Mouse (Mus musculus): ENCODE measurements at regions not wholly inside any gene's neighbourhood (a gene's known extent, or its start where the extent isn't known, plus 50 kb on each side); places are given as distances from the start of the nearest gene placed in this dataset.

- ATAC-seq (replicated peaks; ENCODE audit: low FRiP score, low TSS enrichment, poor library complexity, severe bottlenecking) = no peak
Observed at GRCm38 (mm10) chr8:34431985-34432384, 320.4 kb upstream of the Gm10131 start.

DNA sequence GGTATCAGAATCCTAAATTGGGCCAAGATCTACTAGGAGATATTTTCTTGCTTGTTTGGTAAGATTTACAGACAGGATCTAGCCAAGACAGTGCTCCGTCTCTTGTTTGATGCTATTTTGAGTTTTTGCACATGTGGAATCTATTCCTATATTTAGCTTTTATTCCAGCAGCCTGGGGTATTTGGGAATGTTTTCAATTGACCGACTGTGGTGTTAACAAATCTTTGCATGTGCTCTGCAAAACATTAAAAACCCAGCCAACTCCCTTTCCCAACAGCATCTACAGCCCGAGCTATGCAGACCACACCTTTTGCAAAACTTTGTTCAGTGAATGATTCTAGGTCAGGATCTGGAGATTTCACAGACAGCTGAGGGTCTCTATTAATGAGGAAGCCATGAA, 317.7 kb upstream of the Gm10131 start:
- no peak for ATAC-seq (replicated peaks; ENCODE audit: low FRiP score, low TSS enrichment, poor library complexity, severe bottlenecking)

- no peak for ATAC-seq (replicated peaks; ENCODE audit: low FRiP score, low TSS enrichment, poor library complexity, severe bottlenecking)
Observed at GRCm38 (mm10) chr8:34401571-34401970, 290.0 kb upstream of the Gm10131 start.

GRCm38 (mm10) chr8:34398914-34399813, 287.6 kb upstream of the Gm10131 start:
- ATAC-seq (replicated peaks; ENCODE audit: low FRiP score, low TSS enrichment, poor library complexity, severe bottlenecking) = no peak

- no peak for ATAC-seq (replicated peaks; ENCODE audit: low FRiP score, low TSS enrichment, poor library complexity, severe bottlenecking)
Observed at GRCm38 (mm10) chr8:34397583-34398411, 286.3 kb upstream of the Gm10131 start.

- no peak for ATAC-seq (replicated peaks; ENCODE audit: low FRiP score, low TSS enrichment, poor library complexity, severe bottlenecking)
Observed at GRCm38 (mm10) chr8:34397225-34397582, 285.7 kb upstream of the Gm10131 start.

DNA sequence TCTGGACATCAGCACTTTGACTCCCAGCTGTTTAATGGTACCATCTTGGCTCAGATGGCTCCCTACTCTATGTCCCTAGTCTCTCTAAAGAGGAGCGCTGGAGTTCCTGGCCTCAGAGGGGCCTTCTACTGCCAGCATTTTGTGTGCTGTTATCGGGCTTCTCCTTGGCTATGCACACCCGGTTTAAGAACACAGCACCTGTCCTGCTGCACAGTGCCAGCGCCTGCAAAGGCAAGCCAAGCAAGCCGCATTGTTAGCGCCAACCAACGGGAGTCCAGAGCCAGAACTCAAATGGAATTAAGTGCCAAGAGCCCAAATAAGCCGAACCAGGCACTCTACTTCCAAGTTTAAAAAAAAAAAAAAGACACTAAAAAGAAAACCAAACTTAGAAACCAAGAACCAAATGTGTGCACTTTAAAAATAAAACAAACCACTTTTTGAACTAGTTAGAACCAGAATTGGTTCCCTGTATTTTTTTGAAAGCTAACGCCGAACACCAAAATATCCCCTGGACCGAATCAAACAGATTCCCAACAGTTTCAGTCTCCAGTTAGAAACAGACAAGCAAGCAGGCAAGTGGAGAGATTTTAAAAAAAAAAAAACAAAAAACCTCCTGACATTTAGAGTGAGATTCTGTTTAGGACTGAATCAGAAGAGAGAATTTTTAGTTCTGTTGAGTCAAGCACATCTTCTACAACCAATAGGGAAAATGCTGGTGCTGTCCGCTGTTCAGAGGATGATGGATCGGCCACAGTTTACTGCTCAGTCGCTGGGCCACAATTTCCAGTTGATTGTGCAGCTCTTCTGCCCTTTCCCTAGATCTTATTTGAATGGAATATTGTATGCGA, 281.7 kb upstream of the Gm10131 start:
- ATAC-seq (replicated peaks; ENCODE audit: low FRiP score, low TSS enrichment, poor library complexity, severe bottlenecking) = no peak

- no peak for ATAC-seq (replicated peaks; ENCODE audit: low FRiP score, low TSS enrichment, poor library complexity, severe bottlenecking)
Observed at GRCm38 (mm10) chr8:34392208-34392980, 280.9 kb upstream of the Gm10131 start.

GRCm38 (mm10) chr8:34385806-34386439, 274.4 kb upstream of the Gm10131 start:
- no peak for ATAC-seq (replicated peaks; ENCODE audit: low FRiP score, low TSS enrichment, poor library complexity, severe bottlenecking)

DNA sequence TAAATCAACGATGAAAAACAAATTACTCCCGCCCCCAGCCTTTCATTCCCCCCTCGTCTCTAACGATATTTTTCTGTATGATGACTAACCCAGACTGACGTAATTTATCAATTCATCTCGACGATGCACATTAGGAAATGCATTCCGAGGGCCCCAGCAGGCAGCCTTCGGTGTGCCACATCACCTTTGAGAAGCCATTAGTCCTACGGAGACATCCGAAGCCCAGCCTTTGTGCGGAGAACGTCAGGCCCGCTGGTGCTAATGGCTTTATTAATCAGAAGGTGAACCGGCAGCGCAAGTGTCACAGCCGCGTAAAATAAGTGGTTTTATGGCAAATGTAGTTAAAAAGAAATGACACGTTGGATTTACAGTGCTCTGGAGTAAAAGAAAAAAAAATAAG, 269.1 kb upstream of the Gm10131 start:
- ATAC-seq (replicated peaks; ENCODE audit: low FRiP score, low TSS enrichment, poor library complexity, severe bottlenecking) = no peak

DNA sequence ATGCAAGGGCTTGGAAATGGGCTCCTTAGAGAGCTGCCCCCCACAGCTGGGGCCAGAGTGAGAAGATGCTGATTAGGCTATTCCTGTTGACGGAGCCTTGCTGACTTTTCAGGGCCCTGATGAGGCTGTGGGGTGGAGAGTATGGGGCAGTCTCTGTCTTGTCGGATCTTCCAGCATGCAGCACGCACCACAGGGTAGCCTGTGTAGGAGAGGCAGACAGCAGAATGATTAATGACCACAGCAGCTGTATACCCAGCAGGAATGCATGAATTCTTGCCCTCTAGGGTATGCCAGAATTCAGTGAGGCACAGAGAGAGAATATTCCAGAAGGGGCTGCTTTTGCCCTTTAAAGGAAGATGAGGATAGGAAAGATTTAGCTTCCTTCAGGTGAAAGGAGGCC, 265.6 kb upstream of the Gm10131 start:
- no peak for ATAC-seq (replicated peaks; ENCODE audit: low FRiP score, low TSS enrichment, poor library complexity, severe bottlenecking)

- ATAC-seq (replicated peaks; ENCODE audit: low FRiP score, low TSS enrichment, poor library complexity, severe bottlenecking) = no peak
Observed at GRCm38 (mm10) chr8:34374242-34374641, 262.7 kb upstream of the Gm10131 start.

- no peak for ATAC-seq (replicated peaks; ENCODE audit: low FRiP score, low TSS enrichment, poor library complexity, severe bottlenecking)
Observed at GRCm38 (mm10) chr8:34372666-34372980, 261.1 kb upstream of the Gm10131 start.

DNA sequence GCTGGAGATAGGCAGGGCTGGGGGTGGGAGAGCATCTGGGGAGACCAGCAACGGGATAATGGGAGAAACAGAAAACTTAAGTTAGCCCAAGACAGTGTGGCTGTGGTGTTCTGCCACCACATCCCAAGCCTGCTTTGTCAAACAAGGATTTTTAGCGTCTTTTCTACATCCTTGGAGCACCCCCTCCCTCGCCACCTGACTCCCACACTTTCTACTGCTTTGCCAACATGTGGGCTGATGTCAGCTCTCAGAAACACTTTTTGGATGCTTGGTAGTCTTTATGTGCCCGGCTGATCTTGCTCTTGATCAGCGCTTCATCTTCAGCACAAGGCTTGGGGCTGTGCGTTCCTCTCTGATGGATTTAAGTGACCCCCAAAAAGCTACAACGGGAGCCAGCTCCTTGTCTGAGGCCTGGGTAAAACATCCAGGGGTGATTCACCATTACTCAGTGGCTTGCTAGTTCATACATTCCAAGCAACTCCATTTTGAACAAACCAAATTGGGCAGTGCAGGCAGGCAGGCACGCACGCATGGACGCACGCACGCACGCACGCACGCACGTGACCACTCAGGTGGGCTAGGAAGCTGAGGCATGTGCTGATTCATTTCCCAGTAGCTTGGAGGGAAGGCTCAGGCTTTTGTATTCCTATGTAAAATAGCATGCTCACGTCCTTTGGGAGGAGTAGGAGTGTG, 260.6 kb upstream of the Gm10131 start:
- ATAC-seq (replicated peaks; ENCODE audit: low FRiP score, low TSS enrichment, poor library complexity, severe bottlenecking) = no peak

GRCm38 (mm10) chr8:34371391-34371790, 259.9 kb upstream of the Gm10131 start:
- ATAC-seq (replicated peaks; ENCODE audit: low FRiP score, low TSS enrichment, poor library complexity, severe bottlenecking) = no peak

- ATAC-seq (replicated peaks; ENCODE audit: low FRiP score, low TSS enrichment, poor library complexity, severe bottlenecking) = no peak
Observed at GRCm38 (mm10) chr8:34368556-34368955, 257.0 kb upstream of the Gm10131 start.

DNA sequence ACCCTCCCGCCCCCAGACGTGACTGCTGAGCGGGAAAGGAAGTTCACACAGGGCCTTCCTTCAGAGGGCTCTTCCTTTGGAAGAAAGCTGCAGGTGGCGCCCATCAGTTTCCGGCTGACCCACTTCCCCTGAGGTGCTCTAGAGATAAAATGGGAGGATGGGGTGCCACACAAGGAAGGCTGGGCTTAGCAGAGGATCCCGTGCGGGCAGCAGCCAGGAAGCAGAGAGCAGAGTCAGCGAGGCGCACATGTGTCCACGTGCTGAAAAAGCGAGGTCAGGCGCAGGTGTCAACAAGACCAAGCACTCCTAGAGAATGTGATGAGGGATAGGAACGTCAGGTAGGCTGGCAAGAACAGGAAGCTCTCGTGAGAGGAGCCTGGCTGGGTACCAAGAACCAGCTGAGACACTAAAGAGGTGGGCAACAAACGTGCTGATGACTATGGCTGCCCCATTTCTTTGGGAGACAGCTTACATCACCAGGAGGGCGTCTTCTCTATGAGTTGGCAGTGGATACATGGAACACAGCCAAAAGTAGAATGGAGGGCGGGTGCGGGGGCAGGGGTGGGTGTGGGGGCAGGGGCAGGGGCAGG, 253.0 kb upstream of the Gm10131 start:
- ATAC-seq (replicated peaks; ENCODE audit: low FRiP score, low TSS enrichment, poor library complexity, severe bottlenecking) = no peak

DNA sequence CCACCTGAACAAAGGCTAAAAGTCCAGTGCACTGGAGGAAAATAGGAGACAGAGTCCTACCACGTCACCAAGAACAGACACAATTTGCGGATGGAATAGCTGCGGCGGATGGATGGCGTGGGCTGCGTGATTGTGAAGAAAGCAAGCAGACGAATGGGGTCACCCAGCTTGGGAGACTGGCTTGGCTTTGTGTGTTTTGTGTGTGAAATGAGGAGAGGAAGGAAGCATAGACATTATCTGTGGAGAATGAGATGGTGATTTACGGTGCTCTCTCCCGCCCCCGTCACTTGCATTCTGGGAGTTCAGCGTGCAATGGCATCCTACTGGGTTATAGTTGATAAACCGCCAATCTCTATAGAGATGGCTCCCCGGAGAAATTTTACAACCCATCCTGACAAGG, 252.1 kb upstream of the Gm10131 start:
- no peak for ATAC-seq (replicated peaks; ENCODE audit: low FRiP score, low TSS enrichment, poor library complexity, severe bottlenecking)
